Comparison of ENCODE assay signal across 19 mouse cellular contexts in the genomic region with DNA sequence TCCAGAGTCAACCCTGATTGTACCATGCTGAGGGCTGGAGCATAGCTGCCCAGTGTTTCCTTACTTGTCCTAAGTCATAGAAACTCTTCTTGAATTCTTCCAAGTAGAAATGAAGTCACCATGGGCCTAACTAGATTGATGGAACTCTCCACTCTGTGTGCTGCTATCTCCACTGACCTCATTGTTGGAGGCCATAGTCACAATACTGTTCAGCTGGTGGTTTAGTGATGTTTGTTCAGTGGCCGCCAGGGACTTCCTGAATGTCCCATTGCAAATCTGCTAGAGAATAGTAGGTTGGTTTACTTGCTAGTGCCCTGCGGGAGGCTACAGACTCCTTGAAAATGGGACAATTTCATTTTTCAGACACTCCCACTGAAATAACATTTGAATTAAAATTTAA.
"Had no signal": no experiment of that assay in that cellular context is flagged by ENCODE, and none has a peak within 500 bp of the region (broad histone marks: within the 10 kb centered on the region; RNA-seq: fewer than 3 reads in every experiment).

No protein-coding gene starts in this region.

- H3K4me2 ChIP-seq: lung, embryonic 14.5 days; midbrain, embryonic 12.5 days; neural tube, embryonic 13.5 days; neural tube, embryonic 15.5 days had no signal

- DNase-seq: lung, adult 18-20 months; lung, embryonic 14.5 days; lung, postnatal 10 days; lung, postnatal 4 days; midbrain, embryonic 14.5 days; retina, postnatal 1 day; right cerebral cortex, adult 18-20 months; right cerebral cortex, postnatal 25 days; right cerebral cortex, postnatal 4 days; spleen, adult 18-20 months; thymus, adult 2 months; thymus, postnatal 25 days; thymus, postnatal 4 days had no signal

- H3K36me3 ChIP-seq: midbrain, embryonic 12.5 days; neural tube, embryonic 13.5 days; neural tube, embryonic 15.5 days had no signal

- H3K4me3 ChIP-seq: midbrain, embryonic 10.5 days; midbrain, embryonic 12.5 days; myocyte; neural tube, embryonic 13.5 days; neural tube, embryonic 15.5 days had no signal

- H3K9ac ChIP-seq: lung, embryonic 14.5 days; midbrain, embryonic 12.5 days; neural tube, embryonic 13.5 days; neural tube, embryonic 15.5 days had no signal

- H3K27ac ChIP-seq: midbrain, embryonic 10.5 days; midbrain, embryonic 12.5 days; neural tube, embryonic 13.5 days; neural tube, embryonic 15.5 days had no signal

- H3K27me3 ChIP-seq: midbrain, embryonic 12.5 days; neural tube, embryonic 13.5 days; neural tube, embryonic 15.5 days had no signal

- H3K4me1 ChIP-seq: midbrain, embryonic 10.5 days; midbrain, embryonic 12.5 days; neural tube, embryonic 15.5 days had no signal

- ATAC-seq: midbrain, embryonic 16.5 days had no signal

- H3K9me3 ChIP-seq: midbrain, embryonic 10.5 days; midbrain, embryonic 12.5 days; neural tube, embryonic 13.5 days; neural tube, embryonic 15.5 days had no signal
